Mouse (Mus musculus): ENCODE results near the gene Yif1b.

DNA sequence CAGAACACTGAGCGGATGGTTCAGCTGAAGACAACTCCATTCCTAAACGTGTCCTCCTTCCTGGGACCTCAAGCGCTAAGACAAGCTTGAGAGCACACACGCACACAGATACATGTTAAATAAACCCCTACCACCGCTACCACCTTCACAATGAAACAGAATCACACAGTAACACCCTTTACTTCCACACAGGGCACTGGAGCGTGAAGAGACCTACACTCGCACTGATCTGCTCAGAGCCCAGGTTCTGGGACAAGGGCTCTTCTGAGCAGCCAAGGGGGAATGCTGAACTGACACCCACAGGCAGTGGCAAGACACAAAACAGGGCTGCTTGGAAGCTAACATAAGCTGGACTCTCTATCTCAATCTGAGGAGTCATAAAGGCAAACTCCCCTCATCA is 27.5 kb downstream of the Yif1b start:
- TF ChIP-seq USF1 (IDR thresholded peaks at IDR 0.05; ENCODE audit: low read depth, low read length) (no peak), TCF12 (IDR thresholded peaks at IDR 0.05; ENCODE audit: low read depth, low read length) (no peak), MAFK (IDR thresholded peaks at IDR 0.05; ENCODE audit: borderline replicate concordance, low read depth, low read length) (no peak), USF2 (IDR thresholded peaks at IDR 0.05; ENCODE audit: borderline replicate concordance in 1 of 2, insufficient read depth in 1 of 2, low read depth in 1 of 2, low read length in 2 of 2) (no peak)
